In the genomic region with DNA sequence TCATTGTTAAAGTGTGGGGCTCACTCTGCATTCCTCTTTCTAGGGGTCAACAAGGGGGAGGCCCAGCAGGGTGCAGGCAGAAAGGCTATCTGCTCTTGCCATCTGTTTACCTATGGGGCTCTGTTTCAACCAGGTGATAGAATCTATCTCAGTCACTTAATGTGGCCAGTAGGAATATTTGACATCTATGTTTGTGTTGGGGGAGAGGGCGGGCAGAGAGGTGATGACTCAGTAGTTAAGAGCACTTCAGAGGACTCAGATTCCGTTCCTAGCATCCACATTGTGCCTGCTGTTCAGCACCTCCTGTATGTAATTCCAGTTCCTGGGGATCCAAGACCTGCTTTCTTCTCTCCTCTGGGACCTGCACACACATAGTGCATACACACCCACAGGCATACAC, we compare ENCODE assay signal across 19 mouse cellular contexts. TPM values are rescaled to one million over a fixed set of nuclear protein-coding genes. Genes with fewer than 3 reads are reported as not detected.
"Had no signal": no experiment of that assay in that cellular context is flagged by ENCODE, and none has a peak within 500 bp of the region (broad histone marks: within the 10 kb centered on the region; RNA-seq: fewer than 3 reads in every experiment).

No protein-coding gene starts in this region.

- H3K4me2 ChIP-seq: liver, embryonic 12.5 days; midbrain, embryonic 12.5 days; neural tube, embryonic 13.5 days; neural tube, embryonic 15.5 days had no signal

- H3K9me3 ChIP-seq: liver, embryonic 12.5 days; midbrain, embryonic 10.5 days; midbrain, embryonic 12.5 days; neural tube, embryonic 13.5 days; neural tube, embryonic 15.5 days had no signal

- ATAC-seq: liver, embryonic 12.5 days; midbrain, embryonic 16.5 days had no signal

- H3K36me3 ChIP-seq: liver, embryonic 12.5 days; midbrain, embryonic 10.5 days; midbrain, embryonic 12.5 days; neural tube, embryonic 13.5 days; neural tube, embryonic 15.5 days had no signal

- H3K9ac ChIP-seq: liver, embryonic 12.5 days; liver, embryonic 14.5 days; midbrain, embryonic 12.5 days; neural tube, embryonic 13.5 days; neural tube, embryonic 15.5 days had no signal

- H3K4me3 ChIP-seq: liver, embryonic 12.5 days; midbrain, embryonic 10.5 days; midbrain, embryonic 12.5 days; myocyte; neural tube, embryonic 13.5 days; neural tube, embryonic 15.5 days had no signal

- DNase-seq: lung, postnatal 10 days; midbrain, embryonic 14.5 days; retina, postnatal 1 day; right cerebral cortex, adult 18-20 months; right cerebral cortex, postnatal 25 days; right cerebral cortex, postnatal 4 days; spleen, adult 18-20 months; thymus, adult 18-20 months; thymus, postnatal 14 days; thymus, postnatal 36 days had no signal

- H3K27ac ChIP-seq: liver, embryonic 12.5 days; liver, embryonic 14.5 days; midbrain, embryonic 10.5 days; midbrain, embryonic 12.5 days; neural tube, embryonic 13.5 days; neural tube, embryonic 15.5 days had no signal

RNA-seq across cellular contexts. Expression of gene Atoh8, which starts 4.7 kb away (rescaled TPM):
- total RNA-seq: megakaryocyte-erythroid progenitor cell, adult 5-6 weeks had no signal
